Mouse (Mus musculus): ENCODE measurements at regions not wholly inside any gene's neighbourhood (a gene's known extent, or its start where the extent isn't known, plus 50 kb on each side); places are given as distances from the start of the nearest gene placed in this dataset.

DNA sequence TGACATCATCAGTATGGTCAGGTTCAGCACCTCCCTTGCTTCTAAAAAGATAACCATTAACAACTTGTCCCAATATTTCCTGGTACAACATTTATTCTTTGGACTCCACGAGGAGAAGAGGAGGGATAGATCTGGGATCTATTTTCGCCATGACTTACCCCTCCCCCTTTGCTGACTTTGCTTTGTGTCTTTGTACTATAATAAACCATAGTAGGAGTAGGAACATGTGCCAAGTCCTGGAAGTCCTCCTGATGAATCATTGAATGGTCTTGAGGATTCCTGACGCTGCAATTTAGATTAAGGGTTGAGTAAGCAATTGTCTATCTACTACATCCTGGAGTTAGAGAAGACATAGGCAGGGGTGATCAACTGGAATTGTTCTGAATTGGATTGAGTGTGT lies 71.2 kb downstream of the Rbm11 start:
- DNase-seq, result no peak

DNA sequence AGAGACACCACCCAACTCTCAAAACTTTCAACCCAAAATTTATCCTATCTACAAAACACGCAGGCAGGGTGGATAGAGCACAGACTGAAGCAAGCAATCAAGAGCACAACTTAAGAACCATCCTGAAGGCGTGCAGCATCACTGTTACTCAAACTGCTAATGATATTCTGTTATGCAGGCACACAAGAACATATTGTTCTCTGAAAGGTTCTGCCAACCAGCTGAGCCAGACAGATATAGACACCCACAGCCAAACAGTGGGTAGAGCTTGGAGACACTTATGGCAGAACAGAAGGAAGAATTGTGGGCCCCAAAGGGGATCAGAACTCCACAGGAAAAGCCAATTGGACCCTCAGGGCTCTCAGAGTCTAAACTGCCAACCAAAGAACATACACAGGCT lies 74.9 kb downstream of the Rbm11 start:
- no peak for DNase-seq

DNA sequence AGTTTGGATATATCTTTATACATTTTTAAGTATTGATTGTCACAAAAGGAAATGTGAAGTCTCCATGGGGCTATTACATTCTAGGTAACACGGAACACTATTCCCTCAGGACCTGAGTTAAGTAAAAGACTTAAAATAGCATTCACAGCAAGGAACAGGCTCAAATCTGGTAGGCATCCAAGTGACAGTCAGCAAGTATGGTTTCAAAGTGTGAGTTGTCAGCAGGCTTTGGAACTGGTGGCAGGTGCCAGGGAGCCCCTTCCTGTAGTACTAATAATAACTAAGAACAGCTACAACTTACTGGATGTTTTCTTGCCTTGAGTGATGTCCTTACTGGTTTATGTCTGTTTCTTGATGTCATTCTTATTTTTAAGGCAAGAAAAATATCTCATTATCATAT lies 79.5 kb downstream of the Rbm11 start:
- no peak for DNase-seq

DNA sequence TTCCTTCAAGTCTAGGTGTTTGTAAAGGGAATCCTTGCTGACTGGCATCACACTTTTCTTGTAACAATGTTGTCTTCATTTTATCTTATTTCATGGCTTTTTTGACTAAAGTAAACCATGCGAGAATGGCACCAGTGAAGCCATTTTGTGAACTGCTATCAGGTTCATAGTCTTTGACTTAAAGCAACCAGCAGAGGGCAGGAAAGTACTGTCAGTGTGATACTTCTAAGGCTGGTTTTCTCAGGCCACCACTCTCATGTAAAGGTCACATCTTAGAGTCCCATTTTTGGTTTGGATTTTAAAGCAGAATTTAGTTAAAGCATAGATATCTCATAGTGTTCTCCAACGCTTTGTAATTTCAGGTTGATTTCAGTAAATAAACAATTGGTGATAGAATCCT lies 83.2 kb downstream of the Rbm11 start:
- peak; percentile 5 for DNase-seq

DNA sequence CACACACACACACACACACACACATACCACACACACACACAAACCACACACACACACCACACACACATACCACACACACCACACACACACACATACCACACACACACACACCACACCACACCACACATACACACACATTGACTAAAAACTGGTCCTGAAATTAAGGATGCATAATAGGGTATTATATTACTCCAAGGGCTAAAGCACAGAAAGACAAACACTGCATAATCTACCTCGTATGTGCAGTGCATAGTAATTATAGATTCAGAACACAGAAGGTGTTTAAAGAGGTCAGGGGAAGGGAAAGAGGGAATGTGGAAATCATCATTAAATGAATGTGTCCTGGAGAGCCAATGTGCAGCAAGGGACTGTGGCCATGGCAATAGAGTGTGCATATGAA lies 84.5 kb downstream of the Rbm11 start:
- DNase-seq, result no peak
